Mouse (Mus musculus) hematopoietic stem cell, adult 5-6 weeks (primary cell): Measurements from ENCODE around the gene Ttyh1. TPM values are rescaled to one million over a fixed set of nuclear protein-coding genes. Genes with fewer than 3 reads are reported as not detected.

ENCODE experiments used
- ATAC-seq, 2 experiments: fragments of 125-278 bp in 1 of 2; replicated peaks in 1 of 2; 2 replicates each; pipeline ENCODE4 v1.8.0; 2016 to 2017; ENCODE audit warnings: inconsistent platforms in 2 of 2, mild to moderate bottlenecking in 2 of 2, moderate number of reproducible peaks in 2 of 2, low read depth in 1 of 2, moderate TSS enrichment in 1 of 2; ENCODE audit not compliant: low FRiP score in 2 of 2, poor library complexity in 2 of 2, severe bottlenecking in 2 of 2, insufficient read depth in 1 of 2, low TSS enrichment in 1 of 2
- total RNA-seq: library from RNA; stranded (forward); fragments of 172-1452, 232-1000 nt; gene quantifications from 2 replicates; pipeline ENCODE4 v1.2.3, GENCODE M21; 2017

Gene Ttyh1
- total RNA-seq, 1 experiment from 2014 or later: 3.6 TPM

- ATAC-seq: peak; percentile 95
Measured at GRCm38 (mm10) chr7:4136771-4137531, 17.7 kb downstream of the Ttyh1 start, which contains the start of gene Leng8. Gene Leng8, plus strand, starts transcription at chr7:4137039.

GRCm38 (mm10) chr7:4137746-4138145 lies 18.5 kb downstream of the Ttyh1 start:
- no peak for ATAC-seq

GRCm38 (mm10) chr7:4138181-4138580 lies 19.0 kb downstream of the Ttyh1 start:
- ATAC-seq: no peak

GRCm38 (mm10) chr7:4138671-4139070 lies 19.5 kb downstream of the Ttyh1 start:
- ATAC-seq: no peak

GRCm38 (mm10) chr7:4139391-4139790 lies 20.2 kb downstream of the Ttyh1 start:
- no peak for ATAC-seq

GRCm38 (mm10) chr7:4141648-4142325 lies 22.6 kb downstream of the Ttyh1 start:
- no peak for ATAC-seq

- ATAC-seq: no peak
Measured at GRCm38 (mm10) chr7:4142796-4143445, 23.7 kb downstream of the Ttyh1 start.

- no peak for ATAC-seq
Measured at GRCm38 (mm10) chr7:4143506-4143905, 24.3 kb downstream of the Ttyh1 start.

- no peak for ATAC-seq
Measured at GRCm38 (mm10) chr7:4144046-4144445, 24.8 kb downstream of the Ttyh1 start.

GRCm38 (mm10) chr7:4144766-4145551 lies 25.8 kb downstream of the Ttyh1 start:
- ATAC-seq: no peak

GRCm38 (mm10) chr7:4145552-4146190 lies 26.5 kb downstream of the Ttyh1 start:
- ATAC-seq: no peak

- no peak for ATAC-seq
Measured at GRCm38 (mm10) chr7:4146241-4147180, 27.3 kb downstream of the Ttyh1 start.

- no peak for ATAC-seq
Measured at GRCm38 (mm10) chr7:4147371-4147770, 28.2 kb downstream of the Ttyh1 start.

- no peak for ATAC-seq
Measured at GRCm38 (mm10) chr7:4147836-4148235, 28.6 kb downstream of the Ttyh1 start.

- peak in 1 of 2 experiments; percentile 2; a peak in 1 of 4 replicates for ATAC-seq
Measured at GRCm38 (mm10) chr7:4148341-4149208, 29.4 kb downstream of the Ttyh1 start.
